Mouse (Mus musculus): Measurements from ENCODE around the gene Nudt9. TPM values are rescaled to one million over a fixed set of nuclear protein-coding genes. Genes with fewer than 3 reads are reported as not detected.

The Nudt9 gene
- polyA plus RNA-seq, 1 experiment: 59.8 TPM

- DNase-seq (ENCODE audit: low read depth): no peak
Observed at GRCm38 (mm10) chr5:104036686-104037085, 9.4 kb upstream of the Nudt9 start.

- no peak for DNase-seq (ENCODE audit: low read depth)
Observed at GRCm38 (mm10) chr5:104039154-104039932, 6.8 kb upstream of the Nudt9 start.

- DNase-seq (ENCODE audit: low read depth): no peak
Observed at GRCm38 (mm10) chr5:104042906-104043305, 3.2 kb upstream of the Nudt9 start.

- no peak for DNase-seq (ENCODE audit: low read depth)
Observed at GRCm38 (mm10) chr5:104043704-104044103, 2.4 kb upstream of the Nudt9 start.

GRCm38 (mm10) chr5:104047200-104048105 is 1.3 kb downstream of the Nudt9 start:
- no peak for DNase-seq (ENCODE audit: low read depth)

- no peak for DNase-seq (ENCODE audit: low read depth)
Observed at GRCm38 (mm10) chr5:104048139-104048538, 2.0 kb downstream of the Nudt9 start.

- no peak for DNase-seq (ENCODE audit: low read depth)
Observed at GRCm38 (mm10) chr5:104052956-104053355, 6.8 kb downstream of the Nudt9 start.

- DNase-seq (ENCODE audit: low read depth): no peak
Observed at GRCm38 (mm10) chr5:104054938-104055337, 8.8 kb downstream of the Nudt9 start.

- no peak for DNase-seq (ENCODE audit: low read depth)
Observed at GRCm38 (mm10) chr5:104055816-104056215, 9.7 kb downstream of the Nudt9 start.

GRCm38 (mm10) chr5:104056295-104056694 is 10.2 kb downstream of the Nudt9 start:
- no peak for DNase-seq (ENCODE audit: low read depth)

GRCm38 (mm10) chr5:104058021-104058420 is 11.9 kb downstream of the Nudt9 start:
- DNase-seq (ENCODE audit: low read depth): no peak

GRCm38 (mm10) chr5:104059628-104060027 is 13.5 kb downstream of the Nudt9 start:
- no peak for DNase-seq (ENCODE audit: low read depth)

- DNase-seq (ENCODE audit: low read depth): no peak
Observed at GRCm38 (mm10) chr5:104060429-104060828, 14.3 kb downstream of the Nudt9 start.

GRCm38 (mm10) chr5:104061936-104062772 is 16.0 kb downstream of the Nudt9 start:
- no peak for DNase-seq (ENCODE audit: low read depth)

GRCm38 (mm10) chr5:104062773-104063551 is 16.9 kb downstream of the Nudt9 start:
- no peak for DNase-seq (ENCODE audit: low read depth)

- DNase-seq (ENCODE audit: low read depth): no peak
Observed at GRCm38 (mm10) chr5:104068751-104069150, 22.6 kb downstream of the Nudt9 start.

GRCm38 (mm10) chr5:104071048-104071447 is 24.9 kb downstream of the Nudt9 start:
- DNase-seq (ENCODE audit: low read depth): no peak

- no peak for DNase-seq (ENCODE audit: low read depth)
Observed at GRCm38 (mm10) chr5:104072272-104072886, 26.3 kb downstream of the Nudt9 start.

GRCm38 (mm10) chr5:104073602-104074001 is 27.5 kb downstream of the Nudt9 start:
- no peak for DNase-seq (ENCODE audit: low read depth)

GRCm38 (mm10) chr5:104074388-104074787 is 28.3 kb downstream of the Nudt9 start:
- no peak for DNase-seq (ENCODE audit: low read depth)

- DNase-seq (ENCODE audit: low read depth): no peak
Observed at GRCm38 (mm10) chr5:104076361-104076760, 30.3 kb downstream of the Nudt9 start.
